Mouse (Mus musculus) embryonic fibroblast, embryonic 13.5 days (primary cell): ENCODE data around the gene Ank.

Experiments
- CTCF ChIP-seq: IDR thresholded peaks from 2 replicates; pipeline ENCODE4 v1.5.1; 2011; ENCODE audit warnings: mild to moderate bottlenecking, control low read depth, low read length, moderate library complexity, borderline replicate concordance; ENCODE audit not compliant: insufficient read depth
- POLR2A ChIP-seq: IDR thresholded peaks from 2 replicates; pipeline ENCODE4 v1.6.1; 2011; ENCODE audit warnings: low read depth, mild to moderate bottlenecking, control low read depth, low read length, moderate library complexity

- TF ChIP-seq CTCF (no peak), POLR2A (no peak)
Observed at GRCm38 (mm10) chr15:27451760-27452159, 14.7 kb upstream of the Ank start.
